Mouse (Mus musculus) natural killer cell, adult 2 months (primary cell): ENCODE results near the gene Ccdc177.
"Not testable (repeated sequence)": the region's sequence is repeated elsewhere in the genome, so short reads cannot be mapped to it uniquely, and the experiment has no call there.

Experiments used
- DNase-seq, 2 experiments: peaks; one replicate each; pipeline ENCODE4 v3.0.0; 2022; ENCODE audit warnings: low spot score in 2 of 2

Ccdc177 gene

DNA sequence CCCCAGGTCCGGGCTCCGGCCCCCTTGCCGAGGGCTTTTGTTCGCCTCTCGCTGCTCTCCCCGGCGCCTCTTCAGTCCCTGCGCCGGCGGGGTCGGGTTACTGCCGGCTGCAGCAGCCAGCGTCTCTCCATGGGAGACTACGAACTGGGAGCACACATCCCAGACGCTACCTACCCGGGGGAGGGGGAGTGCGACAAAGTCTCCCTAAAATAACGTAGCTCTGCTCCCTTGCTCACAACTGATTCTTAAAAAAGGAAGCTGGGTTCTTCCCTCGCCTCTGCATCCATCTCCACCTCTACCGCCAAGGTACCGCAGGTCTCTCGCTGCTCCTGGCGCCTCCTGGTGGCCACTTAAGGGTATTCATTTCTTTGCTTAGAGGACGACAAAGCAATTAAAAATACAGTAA lies at the start of gene Ccdc177:
Gene Ccdc177, minus strand, starts transcription at position 292 of the 406 bp plus-strand sequence.
- peak; percentile 58 to 79 for DNase-seq

DNA sequence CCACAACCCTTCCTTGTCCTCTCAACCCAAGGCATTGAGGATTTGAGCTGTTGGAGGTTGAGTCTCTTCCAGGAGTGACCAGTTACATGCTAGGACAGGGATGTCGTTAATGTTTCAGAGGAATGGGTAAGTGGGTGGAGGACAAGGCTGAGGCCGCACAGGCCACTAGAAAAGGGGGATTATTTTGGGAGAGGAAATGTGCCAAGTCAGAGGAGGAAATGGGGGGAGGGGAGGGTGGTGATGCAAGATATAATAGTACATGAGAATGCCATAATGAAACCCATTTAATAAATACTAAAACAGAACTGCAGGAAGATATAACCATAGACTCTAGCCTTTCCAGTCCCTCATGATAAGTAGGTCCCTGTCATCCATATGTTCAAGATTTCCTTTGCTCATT lies 49.5 kb upstream of the Ccdc177 start:
- DNase-seq, result no peak

DNA sequence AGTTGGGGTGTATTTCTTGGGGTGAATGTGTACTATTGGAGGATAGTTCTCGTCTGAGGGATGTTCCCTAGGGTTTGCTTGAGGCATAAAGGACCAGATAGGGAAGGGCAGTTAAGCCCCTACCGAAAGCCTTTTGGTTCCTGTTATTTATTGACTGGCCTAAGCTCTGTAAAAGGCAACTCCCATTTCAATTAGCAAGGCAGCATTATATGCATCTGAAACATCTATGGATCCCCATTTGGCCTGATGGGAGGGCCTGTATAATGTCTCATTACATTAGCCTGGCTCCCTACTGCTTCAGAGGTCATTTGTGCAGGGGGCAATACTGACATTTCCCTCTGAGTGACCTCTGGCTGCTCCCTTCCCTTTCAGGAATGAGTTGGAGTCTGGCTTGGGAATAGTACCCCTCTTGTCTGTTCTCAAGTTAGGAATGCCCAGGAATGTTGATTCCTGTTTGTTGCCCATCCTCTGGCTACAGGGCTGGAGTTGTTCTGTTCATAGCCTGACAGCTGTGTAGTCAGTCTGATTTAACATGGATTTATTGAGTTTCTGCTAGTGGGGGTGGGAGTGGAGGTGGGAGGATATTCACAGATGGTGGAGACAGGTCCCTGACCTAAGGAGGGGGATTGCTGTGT lies 47.1 kb upstream of the Ccdc177 start:
- no peak for DNase-seq

DNA sequence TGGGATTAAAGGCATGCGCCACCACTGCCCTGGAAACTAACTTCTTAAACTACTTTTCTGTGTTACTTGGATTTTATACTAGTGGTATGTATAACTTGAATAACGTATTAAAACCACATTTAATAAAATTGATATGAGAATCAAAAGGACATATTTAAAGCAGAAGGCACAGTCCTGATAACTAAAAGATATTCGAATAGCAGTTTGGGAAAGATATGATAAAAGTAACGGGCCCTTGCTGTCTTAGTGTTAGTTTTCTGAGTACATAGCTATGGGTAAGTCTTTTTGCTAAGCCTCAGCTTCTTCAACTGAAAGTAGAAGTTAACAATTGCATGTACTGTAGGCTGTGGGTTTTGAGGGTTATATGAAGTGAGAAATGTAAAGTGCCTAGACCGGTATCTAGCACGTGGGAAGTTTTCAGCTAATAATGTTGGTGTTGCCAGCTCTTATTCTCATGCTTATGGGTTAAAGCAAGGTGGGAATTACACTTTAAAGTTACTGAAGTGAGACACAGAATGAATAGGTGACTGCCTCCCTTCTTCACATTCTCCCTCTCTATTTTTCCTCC lies 44.5 kb upstream of the Ccdc177 start:
- peak in 1 of 2 experiments; percentile 26 for DNase-seq

DNA sequence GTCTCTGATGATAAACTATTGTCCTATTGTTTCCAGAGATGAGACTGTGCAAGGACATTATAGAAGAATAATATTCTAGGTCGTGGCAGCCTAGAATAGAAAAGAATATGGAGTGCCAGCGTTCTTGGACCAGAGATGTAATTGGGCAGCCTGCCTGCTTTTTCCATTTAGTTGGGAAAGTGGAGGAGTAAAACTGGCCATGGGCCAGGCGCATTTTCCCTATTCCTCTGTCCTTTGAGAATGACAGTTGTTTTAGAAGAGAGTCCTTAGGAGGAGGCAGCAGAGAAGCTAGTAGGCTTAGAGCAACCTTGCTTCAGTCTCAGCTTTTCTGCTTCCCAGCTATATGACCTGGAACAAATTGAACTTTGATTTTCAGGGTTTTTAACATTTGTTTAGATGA lies 43.4 kb upstream of the Ccdc177 start:
- DNase-seq, result no peak

DNA sequence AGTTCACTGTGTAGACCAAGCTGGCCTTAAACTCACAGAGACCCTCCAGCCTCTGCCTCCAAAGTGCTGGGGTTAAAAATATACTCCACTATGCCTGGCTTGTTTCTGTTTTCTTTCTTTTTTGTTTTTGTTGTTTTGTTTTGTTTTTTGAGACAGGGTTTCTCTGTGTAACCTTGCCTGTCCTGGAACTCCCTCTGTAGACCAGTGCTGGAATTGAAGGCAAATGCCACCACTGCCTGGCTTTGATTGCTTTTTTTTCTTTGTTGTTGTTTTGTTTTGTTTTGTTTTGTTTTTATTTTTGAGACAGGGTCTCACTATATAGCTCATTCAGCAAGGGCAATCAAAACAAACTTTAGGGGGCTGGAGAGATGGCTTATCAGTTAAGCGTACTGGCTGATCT lies 41.0 kb upstream of the Ccdc177 start:
- no peak for DNase-seq

DNA sequence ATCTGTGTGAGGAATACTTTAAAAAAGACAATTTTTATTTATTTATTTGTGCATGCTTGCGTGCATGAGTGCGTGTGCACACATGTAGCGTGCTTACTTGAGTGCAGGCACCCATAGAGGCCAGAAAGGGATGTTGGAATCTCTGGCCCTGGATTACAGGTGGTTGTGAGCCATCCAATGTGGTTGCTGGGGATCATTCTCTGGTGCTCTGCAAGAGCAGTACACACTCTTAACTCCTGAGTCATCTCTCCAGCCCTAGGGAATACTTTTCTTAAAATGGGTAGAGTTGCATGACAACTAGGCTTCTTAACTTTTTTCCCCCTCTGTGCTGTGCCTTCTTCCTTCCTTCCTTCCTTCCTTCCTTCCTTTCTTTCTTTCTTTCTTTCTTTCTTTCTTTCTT lies 39.7 kb upstream of the Ccdc177 start:
- no peak for DNase-seq

DNA sequence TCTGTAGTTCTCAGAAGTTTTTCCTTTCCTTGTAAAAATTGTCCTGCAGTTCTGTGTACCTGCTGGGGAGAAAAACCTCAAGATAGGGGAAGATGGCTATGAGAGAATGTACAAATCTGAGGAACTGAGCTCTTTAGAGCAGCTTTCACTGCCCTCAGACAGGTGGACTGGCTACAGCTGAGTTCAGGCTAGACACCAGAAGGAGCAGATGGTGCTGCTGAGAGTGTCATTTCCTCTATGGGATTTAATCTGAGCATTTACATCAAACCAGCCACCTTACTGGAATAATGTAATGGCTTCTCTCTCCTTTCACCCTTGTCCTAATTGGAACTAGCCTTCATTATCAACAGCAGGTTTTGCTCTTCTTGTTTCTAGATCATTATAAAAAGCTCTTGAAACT lies 37.8 kb upstream of the Ccdc177 start:
- DNase-seq, result no peak

DNA sequence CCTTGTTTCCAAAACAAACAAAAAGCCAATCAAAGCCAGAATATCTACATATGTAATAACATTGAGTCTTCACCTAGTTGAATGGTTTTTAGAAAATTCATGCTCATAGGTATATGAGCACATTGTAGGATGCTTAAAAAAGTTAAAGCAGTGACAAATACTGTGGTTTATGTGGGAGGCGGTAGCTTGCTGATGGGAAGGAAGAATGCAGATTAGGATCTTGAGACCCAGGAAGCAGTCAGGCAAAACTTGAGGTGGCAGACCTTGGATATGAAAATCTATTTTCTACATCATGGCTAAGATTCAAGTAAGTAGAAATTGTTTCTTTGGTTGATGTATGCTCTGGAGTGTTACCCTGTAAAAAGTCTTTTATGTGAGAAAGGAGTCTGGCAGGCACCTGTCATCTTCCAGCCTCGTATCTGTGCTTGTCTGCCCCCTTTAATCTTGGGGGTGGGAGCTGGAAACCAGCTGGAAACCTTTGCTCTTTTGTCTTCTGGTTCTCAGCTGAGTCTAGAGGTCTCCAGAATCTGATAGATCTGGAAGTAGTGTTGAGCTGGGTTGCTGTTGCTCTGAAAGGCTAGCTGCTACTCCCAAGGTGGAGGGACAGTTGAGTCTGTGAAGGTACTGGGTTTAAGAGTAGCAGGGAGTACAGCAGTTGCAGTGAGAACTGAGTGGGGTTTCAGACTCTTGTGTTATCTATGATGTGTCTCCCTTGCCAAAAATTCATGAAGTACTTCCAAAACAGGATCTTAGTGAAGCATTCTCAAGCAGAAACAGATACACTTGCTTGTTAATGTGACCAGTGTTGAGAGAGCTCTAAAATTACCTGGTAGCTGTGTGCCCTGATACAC lies 34.7 kb upstream of the Ccdc177 start:
- DNase-seq, result no peak

DNA sequence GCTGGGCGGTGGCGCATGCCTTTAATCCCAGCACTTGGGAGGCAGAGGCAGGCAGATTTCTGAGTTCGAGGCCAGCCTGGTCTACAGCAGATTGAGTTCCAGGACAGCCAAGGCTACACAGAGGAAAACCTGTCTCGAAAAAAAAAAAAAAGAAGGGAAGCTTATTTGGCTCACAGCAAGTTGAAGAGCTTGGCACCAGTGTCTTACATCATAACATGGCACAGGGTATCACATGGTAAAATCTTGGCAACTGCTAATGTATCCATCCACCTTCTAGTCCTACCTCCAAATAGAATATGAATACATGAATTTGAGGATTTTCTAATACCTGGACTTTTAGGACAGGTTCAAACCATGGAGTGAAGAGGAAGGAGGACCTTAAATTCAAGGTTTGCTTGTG lies 34.0 kb upstream of the Ccdc177 start:
- DNase-seq, result no peak

DNA sequence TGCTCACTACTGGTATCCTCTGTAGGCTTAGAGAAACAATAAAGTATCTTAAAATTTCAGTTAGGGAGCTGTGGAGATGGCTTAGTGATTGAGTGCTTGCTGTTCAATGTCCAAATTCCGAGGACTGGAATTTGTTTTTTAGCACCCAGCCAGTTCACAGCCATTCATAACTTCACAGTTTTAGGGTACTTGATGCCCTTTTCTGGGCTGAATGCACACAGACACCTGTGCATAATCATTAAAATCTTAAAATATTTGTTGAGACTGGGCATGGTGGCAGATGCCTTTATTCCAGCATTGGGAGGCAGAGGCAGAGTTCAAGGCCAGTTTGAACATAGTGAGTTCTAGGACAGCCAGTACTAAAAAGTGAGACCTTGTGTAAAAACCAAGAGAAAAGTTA lies 33.0 kb upstream of the Ccdc177 start:
- DNase-seq, result no peak

DNA sequence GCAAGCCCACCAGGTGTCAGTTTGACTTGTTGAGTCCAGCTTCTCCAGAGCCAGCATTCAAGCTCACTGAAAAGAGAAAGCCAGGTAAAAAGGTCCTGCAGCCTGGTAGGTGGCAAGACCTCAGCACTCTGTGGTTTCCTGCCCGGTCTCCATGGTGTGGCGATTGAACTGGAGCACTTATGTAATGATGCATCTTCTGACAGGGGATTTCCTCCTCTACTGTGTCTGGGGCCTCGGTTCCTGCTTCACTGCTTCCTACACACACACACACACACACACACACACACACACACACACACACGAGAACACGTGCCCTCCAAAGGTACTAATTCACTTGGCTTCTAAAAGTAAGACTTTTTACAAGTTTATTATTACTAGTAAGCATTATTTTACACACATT lies 32.4 kb upstream of the Ccdc177 start:
- peak; percentile 85 to 87 for DNase-seq

DNA sequence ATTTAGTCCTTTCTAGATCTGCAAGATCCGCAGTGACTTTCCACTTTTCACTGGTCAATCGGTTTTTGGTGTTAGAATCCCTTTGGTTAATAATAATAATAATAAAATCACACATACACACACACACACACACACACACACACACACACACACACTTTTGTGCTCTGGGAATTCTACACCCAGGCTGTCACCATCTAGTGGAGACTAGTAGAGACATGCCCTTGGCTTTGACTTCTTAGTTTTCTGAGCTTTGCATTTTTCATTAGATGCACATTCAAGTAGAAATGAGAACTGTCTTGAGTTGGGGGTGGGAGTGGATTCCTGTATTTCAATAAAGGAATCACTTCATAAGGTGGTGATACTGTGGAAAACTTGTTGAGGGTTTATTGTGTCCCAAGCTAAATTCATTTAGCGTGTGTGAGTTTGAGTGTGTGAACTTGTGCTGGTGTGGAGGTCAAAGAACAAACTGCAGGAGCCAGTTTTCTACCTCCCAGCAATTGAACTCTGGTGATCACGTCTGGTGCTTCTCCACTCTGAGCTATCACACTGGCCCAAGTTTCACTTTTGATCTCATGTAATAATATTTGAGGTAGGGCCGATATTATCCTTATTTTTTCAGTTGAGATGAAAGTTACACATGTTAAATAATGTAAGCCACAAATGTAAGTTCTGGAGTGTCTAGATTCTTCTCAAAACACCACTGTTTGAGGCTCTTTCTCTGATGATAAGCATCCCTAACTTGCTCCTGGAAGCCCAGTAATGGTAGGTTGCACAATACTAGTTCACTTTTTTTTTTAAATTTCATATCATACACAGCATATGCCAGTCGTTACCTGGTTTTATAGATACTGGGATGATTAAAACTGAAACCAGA lies 31.3 kb upstream of the Ccdc177 start:
- DNase-seq, result peak in 1 of 2 experiments; percentile 24

DNA sequence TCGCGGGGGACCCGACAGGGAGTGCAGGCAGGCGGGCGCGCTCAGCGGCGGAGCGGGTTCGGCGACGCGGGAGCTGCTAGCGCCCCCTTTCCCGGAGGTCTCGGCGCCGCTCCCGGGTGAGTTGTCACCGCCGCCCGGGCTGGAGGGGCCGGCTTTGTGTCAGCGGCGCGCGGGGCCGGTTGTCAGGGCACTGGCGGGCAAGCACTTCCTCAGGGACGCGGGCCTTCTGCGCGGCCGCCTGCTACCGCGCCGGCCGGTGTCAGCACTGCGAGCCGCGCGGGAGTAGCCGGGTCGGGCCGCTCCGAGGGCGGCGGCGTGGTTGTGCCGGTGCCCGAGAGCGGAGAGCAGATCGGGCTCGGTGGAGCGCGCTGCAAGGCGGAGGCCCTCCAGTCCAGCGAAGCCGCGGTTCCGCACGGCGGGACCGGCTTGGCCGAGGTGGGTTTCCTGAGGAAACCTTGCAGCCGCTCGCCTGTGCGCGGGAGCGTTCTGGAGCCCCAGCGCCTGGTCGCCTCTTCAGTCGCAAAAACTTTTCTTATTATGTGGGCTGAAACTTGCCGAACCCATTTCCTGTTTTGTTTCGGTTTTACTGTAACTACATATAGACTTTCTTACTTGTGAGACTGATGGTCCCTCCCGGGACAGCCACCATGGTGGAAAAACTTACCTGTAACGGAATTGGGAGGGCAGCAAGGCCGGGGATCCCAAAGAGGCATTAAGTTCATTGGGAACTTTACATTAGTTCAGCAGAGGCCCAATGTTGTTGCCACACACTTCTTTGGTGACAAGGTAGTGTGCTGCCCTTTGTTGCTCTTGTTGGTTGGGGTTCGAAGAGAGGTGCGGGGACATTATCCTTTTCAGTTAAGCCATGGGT lies 30.4 kb upstream of the Ccdc177 start:
- peak; percentile 64 to 67 for DNase-seq

DNA sequence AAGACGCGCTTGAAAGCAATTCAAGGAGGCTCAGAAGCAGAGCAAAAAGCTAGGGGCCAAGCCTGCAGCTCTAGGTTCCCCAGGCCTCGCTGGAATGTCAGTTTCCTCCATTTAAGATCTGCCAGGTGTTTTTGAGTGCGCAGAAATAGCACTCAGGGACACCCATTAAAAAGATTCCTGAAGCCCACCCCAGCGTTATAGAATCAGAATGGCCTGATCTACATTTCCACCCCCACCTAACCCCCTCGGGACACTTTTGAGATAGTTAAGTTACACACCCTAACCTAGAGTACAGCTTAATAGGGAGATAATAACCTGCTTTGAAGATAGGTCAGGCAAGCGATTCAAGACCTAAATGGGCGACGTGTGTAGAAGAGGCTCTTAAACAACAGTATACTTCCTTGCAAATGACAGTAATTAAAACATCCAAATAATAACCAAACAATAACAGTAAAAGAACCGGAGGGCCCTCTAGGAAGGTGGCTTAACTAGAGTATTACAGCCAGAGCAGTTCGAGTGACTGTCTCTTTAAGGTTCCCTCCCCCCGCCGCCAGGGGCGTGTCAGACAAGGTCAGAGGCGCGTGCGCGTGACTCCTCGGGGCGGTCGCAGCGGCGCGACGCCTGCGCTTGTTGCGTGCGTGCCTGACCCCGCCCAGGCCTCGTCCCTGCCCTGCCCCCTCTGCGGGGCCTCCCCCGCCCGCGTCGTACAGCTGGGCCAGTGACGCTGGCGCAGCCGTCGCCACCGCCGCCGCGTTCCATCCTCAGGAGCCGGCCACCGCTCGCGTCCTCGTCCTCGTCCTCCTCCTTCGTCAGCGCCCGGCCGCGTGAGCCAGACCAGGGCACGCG lies 29.6 kb upstream of the Ccdc177 start, which contains the start of gene Susd6:
Gene Susd6, plus strand, starts transcription at position 662 of the 846 bp plus-strand sequence.
- peak; percentile 96 to 99 for DNase-seq

DNA sequence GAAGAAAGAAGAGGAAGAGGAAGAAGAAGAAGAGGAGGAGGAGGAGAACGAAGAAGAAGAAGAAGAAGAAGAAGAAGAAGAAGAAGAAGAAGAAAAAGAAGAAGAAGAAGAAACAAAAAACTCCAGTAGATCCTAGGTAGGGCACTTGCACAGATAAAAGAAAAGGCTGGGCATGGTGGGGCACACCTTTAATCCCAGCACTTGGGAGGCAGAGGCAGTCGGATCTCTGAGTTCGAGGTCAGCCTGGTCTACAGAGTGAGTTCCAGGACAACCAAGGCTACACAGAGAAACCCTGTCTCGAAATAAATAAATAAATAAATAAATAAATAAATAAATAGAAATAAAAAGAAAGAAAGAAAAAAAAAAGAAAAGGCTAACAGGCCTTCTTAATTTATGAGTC lies 28.8 kb upstream of the Ccdc177 start:
- not testable (repeated sequence) for DNase-seq

DNA sequence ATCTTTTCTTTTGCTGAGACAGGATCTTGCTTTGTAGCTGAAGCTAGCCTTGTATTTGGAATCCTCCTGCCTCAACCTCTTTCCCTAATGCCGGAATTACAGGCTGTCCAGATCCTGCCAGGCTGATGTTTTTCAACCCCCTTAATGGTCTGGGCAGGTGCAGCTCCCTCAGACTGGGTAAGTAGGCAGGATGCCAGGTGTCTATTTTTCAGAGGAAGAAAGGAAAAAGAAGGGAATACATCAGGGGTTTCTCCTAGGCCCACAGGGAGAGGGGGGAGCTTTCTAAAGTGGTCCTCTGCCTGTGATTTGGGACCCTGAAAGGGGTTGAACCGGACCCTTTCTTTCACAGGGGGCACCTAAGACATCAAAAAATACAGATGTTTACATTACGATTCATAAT lies 27.7 kb upstream of the Ccdc177 start:
- DNase-seq, result no peak

DNA sequence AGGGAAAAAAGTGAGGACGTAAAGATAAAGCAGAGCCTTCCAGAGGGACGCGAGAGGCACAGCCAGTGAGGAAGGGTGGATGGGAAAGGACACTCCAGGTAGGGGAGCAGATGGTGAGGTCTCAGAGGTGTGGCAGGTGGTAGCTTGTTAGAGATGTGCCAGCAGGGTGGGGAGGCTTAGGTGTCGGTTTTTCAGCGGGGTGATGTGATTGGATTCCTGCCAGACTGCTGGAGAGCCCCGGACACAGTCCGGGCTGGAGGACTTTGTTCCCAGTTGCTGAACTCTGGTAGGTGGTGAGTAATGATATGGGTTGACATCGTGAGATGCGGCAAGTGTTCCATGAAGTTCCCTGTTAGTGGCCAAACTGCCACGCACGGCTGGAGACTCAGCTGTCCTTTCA lies 27.1 kb upstream of the Ccdc177 start:
- DNase-seq, result no peak

DNA sequence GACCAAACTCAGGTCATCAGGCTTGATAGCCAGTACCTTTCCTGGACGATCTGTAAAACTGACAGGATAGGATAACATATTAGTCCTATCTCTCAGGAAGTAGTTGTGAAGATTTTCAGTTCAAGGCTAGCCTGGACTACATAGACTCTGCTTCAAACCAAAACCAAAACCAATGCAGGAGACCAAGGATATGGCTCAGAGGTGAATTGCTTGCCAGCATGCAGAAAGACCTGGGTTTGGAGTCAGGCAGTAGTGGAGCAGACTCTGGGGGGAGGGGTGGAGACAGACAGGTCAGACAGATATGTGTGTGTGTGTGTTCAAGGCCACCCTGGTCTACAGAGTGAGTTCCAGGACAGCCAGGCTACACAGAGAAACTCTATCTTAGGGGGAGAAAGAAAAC lies 26.1 kb upstream of the Ccdc177 start:
- no peak for DNase-seq

DNA sequence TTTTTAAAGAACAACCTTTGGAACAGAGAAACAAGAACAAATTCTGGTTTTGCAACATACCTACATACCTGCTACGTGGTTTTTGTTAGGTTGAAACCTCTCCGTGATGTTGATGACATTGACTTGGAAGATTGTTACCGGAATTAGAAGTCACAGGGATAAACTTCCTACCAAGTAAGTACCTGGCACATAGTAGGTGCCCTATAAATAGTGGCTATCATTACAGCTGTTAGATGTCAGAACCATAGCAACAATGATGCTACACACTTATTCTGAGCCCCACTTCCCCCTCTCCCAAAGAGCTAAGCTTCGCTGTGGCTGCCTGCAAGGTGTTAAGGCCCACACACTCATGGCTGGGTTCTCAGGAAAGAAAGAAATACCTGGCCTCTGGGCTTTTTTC lies 25.1 kb upstream of the Ccdc177 start:
- no peak for DNase-seq
